Mouse (Mus musculus) neural tube, embryonic 13.5 days (tissue): ENCODE measurements around the gene Gpr4. TPM values are rescaled to one million over a fixed set of nuclear protein-coding genes. Genes with fewer than 3 reads are reported as not detected.

Source experiments
- ATAC-seq: fragments of 200-750 bp; cut with Nextera tagmentation; 2 replicates; pipeline ENCODE4 v1.8.0; 2017; ENCODE audit warnings: low read depth, mild to moderate bottlenecking, moderate TSS enrichment, moderate library complexity
- H3K27ac ChIP-seq: fragments of 300-500 bp; sonication (generic); replicated peaks from 2 replicates; pipeline ENCODE4 v1.5.1; 2015; ENCODE audit warnings: moderate library complexity, mild to moderate bottlenecking, inconsistent platforms
- H3K27me3 ChIP-seq: fragments of 300-500 bp; sonication (generic); 2 replicates; pipeline ENCODE4 v1.6.1; 2015; ENCODE audit warnings: mild to moderate bottlenecking, inconsistent platforms
- H3K36me3 ChIP-seq: fragments of 300-500 bp; sonication (generic); 2 replicates; pipeline ENCODE4 v1.6.1; 2015; ENCODE audit warnings: mild to moderate bottlenecking, inconsistent platforms
- H3K4me1 ChIP-seq: fragments of 300-500 bp; sonication (generic); replicated peaks from 2 replicates; pipeline ENCODE4 v1.6.1; 2015; ENCODE audit warnings: inconsistent platforms
- H3K4me2 ChIP-seq: fragments of 300-500 bp; sonication (generic); 2 replicates; pipeline ENCODE4 v1.6.1; 2015; ENCODE audit warnings: inconsistent platforms, mild to moderate bottlenecking, moderate library complexity
- H3K4me3 ChIP-seq: fragments of 300-500 bp; sonication (generic); 2 replicates; pipeline ENCODE4 v1.5.1; 2015; ENCODE audit warnings: mild to moderate bottlenecking, inconsistent platforms
- H3K9ac ChIP-seq: fragments of 300-500 bp; sonication (generic); 2 replicates; pipeline ENCODE4 v1.6.1; 2015; ENCODE audit warnings: moderate library complexity, mild to moderate bottlenecking, inconsistent platforms
- H3K9me3 ChIP-seq: fragments of 300-500 bp; sonication (generic); 2 replicates; pipeline ENCODE4 v1.6.1; 2016; ENCODE audit warnings: inconsistent platforms
- WGBS: fragments of 180-500 bp; shearing (Covaris S2); methylation state at CpG from one replicate; pipeline ENCODE4 v1.1.7; 2015; 5-methylcytosine and 5-hydroxymethylcytosine counted together
- polyA plus RNA-seq: library from polyadenylated mRNA; unstranded; fragments of >200 nt; fragmentation: Nextera tagmentation; extraction: Ambion mirVana; gene quantifications from 2 replicates; pipeline ENCODE4 v1.2.1, GENCODE M21; 2015

Gene Gpr4
- 2.0 and 2.6 TPM in 2 replicates for polyA plus RNA-seq

- Histone ChIP-seq H3K9me3 (no peaks in the 10 kb centered on the region), H3K36me3 (no peaks in the 10 kb centered on the region), H3K27ac (no peak within 1 kb of the TSS), H3K9ac (peak within 1 kb of the TSS; percentile 69), H3K27me3 (peaks cover 34% of the 10 kb centered on the region), H3K4me3 (peak within 1 kb of the TSS; percentile 42), H3K4me2 (peak within 1 kb of the TSS; percentile 67), H3K4me1 (peaks cover 22% of the 10 kb centered on the region)
- ATAC-seq: peak; percentile 34; the same call in 1 of the 2 replicates
- WGBS: 2% methylated on average over 22 of the region's 30 CpGs
Observed at GRCm38 (mm10) chr7:19211996-19212755, at the start of gene Gpr4. TSS of gene Gpr4 (plus strand) at chr7:19212538.

DNA sequence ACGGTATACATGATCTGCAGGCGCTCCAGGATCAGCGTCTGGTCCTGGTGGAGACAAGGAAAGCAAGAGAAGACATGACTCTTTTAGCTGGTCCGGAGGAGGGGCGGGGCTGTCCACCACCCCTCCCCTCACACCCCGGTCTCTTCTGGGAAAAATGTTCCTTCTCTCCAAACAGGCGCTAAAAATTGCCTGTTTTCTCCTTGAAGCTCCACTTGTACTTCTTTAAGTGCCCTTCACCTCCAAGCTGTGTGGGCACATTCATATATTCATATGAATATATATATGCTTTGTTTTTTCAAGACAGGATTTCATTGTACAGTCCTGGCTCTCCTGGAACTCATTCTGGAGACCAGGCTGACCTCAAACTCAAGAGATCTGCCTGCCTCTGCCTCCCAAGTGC lies 49.4 kb upstream of the Gpr4 start:
- no peak for ATAC-seq
- Histone ChIP-seq H3K9ac (no peak overlapping the region), H3K27me3 (peaks cover 66% of the 10 kb centered on the region), H3K4me3 (no peak overlapping the region), H3K36me3 (no peaks in the 10 kb centered on the region), H3K27ac (no peak overlapping the region), H3K4me2 (no peak overlapping the region), H3K4me1 (peaks cover 34% of the 10 kb centered on the region), H3K9me3 (no peaks in the 10 kb centered on the region)
- 80% methylated on average over 7 of the region's 7 CpGs for WGBS

GRCm38 (mm10) chr7:19163752-19164151 lies 48.6 kb upstream of the Gpr4 start:
- H3K4me1 ChIP-seq: peaks cover 33% of the 10 kb centered on the region
- no peak overlapping the region for H3K27ac ChIP-seq
- no peaks in the 10 kb centered on the region for H3K9me3 ChIP-seq
- no peak for ATAC-seq
- no peak overlapping the region for H3K4me2 ChIP-seq
- WGBS: 27% methylated on average over 12 of the region's 12 CpGs
- no peak overlapping the region for H3K9ac ChIP-seq
- H3K27me3 ChIP-seq: peaks cover 65% of the 10 kb centered on the region
- no peaks in the 10 kb centered on the region for H3K36me3 ChIP-seq
- no peak overlapping the region for H3K4me3 ChIP-seq

- H3K4me3 ChIP-seq: no peak overlapping the region
Observed at GRCm38 (mm10) chr7:19164189-19164588, 48.1 kb upstream of the Gpr4 start.

DNA sequence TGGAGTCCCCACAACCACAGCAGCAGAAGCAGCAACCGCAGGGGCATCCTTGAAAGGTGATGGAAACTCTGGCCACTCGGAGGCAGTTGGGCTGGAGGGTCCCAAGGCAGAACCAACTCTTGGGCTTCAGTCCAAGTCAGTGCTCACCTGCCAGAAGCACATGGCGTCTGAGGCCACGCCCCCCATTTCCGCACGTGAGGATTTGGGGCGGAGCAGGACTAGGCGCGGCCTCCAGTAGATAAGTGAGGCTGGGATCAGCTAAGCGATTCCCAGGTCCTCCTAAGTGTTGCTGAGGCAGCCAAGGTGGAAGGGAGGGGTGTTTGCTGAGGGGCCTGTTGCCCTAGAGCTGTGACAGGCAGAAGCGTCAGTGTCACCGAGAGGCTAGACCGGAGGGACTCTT lies 47.4 kb upstream of the Gpr4 start:
- Histone ChIP-seq H3K27ac (no peak overlapping the region), H3K4me2 (peak overlapping the region; percentile 32), H3K4me1 (peaks cover 28% of the 10 kb centered on the region), H3K9ac (no peak overlapping the region), H3K36me3 (no peaks in the 10 kb centered on the region), H3K9me3 (no peaks in the 10 kb centered on the region), H3K4me3 (no peak overlapping the region; the same call in 1 of the 2 replicates), H3K27me3 (peaks cover 53% of the 10 kb centered on the region)
- no peak for ATAC-seq
- WGBS: 3% methylated on average over 13 of the region's 13 CpGs

More at GRCm38 (mm10) chr7:19164189-19164588, 48.1 kb upstream of the Gpr4 start:
- H3K27ac ChIP-seq: no peak overlapping the region
- H3K4me2 ChIP-seq: no peak overlapping the region
- peaks cover 61% of the 10 kb centered on the region for H3K27me3 ChIP-seq
- no peaks in the 10 kb centered on the region for H3K9me3 ChIP-seq
- H3K36me3 ChIP-seq: no peaks in the 10 kb centered on the region
- WGBS: 0% methylated on average over 6 of the region's 6 CpGs
- H3K9ac ChIP-seq: 0 out of 2 replicates have a peak overlapping the region, but pooled peaks have one; percentile 22
- no peak for ATAC-seq
- peaks cover 33% of the 10 kb centered on the region for H3K4me1 ChIP-seq

- peak within 1 kb of the TSS; percentile 49 for H3K9ac ChIP-seq
- no peaks in the 10 kb centered on the region for H3K36me3 ChIP-seq
- peak within 1 kb of the TSS; percentile 36 for H3K4me2 ChIP-seq
- no peaks in the 10 kb centered on the region for H3K9me3 ChIP-seq
- H3K27ac ChIP-seq: no peak within 1 kb of the TSS
- peak within 1 kb of the TSS; percentile 6; the same call in 1 of the 2 replicates for H3K4me3 ChIP-seq
- H3K4me1 ChIP-seq: peaks cover 27% of the 10 kb centered on the region
- H3K27me3 ChIP-seq: peaks cover 48% of the 10 kb centered on the region
- peak; percentile 23; the same call in 1 of the 2 replicates for ATAC-seq
- 11% methylated on average over 14 of the region's 14 CpGs for WGBS
Observed at GRCm38 (mm10) chr7:19165656-19166423, 46.5 kb upstream of the Gpr4 start, which contains the start of gene Gipr. TSS of gene Gipr (minus strand) at chr7:19166127.

- Histone ChIP-seq H3K9ac (no peak overlapping the region), H3K36me3 (no peaks in the 10 kb centered on the region), H3K27me3 (peaks cover 43% of the 10 kb centered on the region), H3K4me3 (no peak overlapping the region), H3K4me1 (peaks cover 32% of the 10 kb centered on the region), H3K9me3 (no peaks in the 10 kb centered on the region), H3K4me2 (no peak overlapping the region), H3K27ac (no peak overlapping the region)
- ATAC-seq: no peak
- 85% methylated on average over 3 of the region's 3 CpGs for WGBS
Observed at GRCm38 (mm10) chr7:19166990-19167389, 45.3 kb upstream of the Gpr4 start.

DNA sequence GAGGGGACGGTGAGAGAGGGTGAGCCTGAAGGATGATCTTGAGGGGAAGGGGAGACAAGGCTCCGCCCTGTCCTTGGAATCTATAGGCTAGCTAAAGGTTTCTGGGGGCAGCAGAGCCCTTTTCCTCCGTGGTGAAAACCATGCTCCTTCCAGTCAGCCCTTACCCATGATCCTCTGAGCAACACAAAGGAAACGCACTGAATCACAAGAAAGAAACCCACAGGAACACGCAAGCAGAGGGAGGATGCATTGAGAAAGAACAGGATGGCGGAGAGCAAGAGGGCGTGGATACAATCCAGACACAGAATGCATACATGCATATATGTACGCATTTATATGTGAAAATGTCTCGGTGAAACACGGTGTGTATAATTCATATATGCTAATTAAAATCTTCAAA lies 42.8 kb upstream of the Gpr4 start:
- WGBS: 59% methylated on average over 10 of the region's 10 CpGs
- Histone ChIP-seq H3K4me3 (no peak overlapping the region), H3K4me1 (peaks cover 43% of the 10 kb centered on the region), H3K36me3 (no peaks in the 10 kb centered on the region), H3K4me2 (no peak overlapping the region), H3K9me3 (no peaks in the 10 kb centered on the region), H3K27ac (no peak overlapping the region), H3K9ac (no peak overlapping the region), H3K27me3 (peaks cover 27% of the 10 kb centered on the region)
- ATAC-seq: no peak

- Histone ChIP-seq H3K27me3 (peaks cover 24% of the 10 kb centered on the region), H3K4me3 (no peak overlapping the region), H3K4me2 (no peak overlapping the region), H3K36me3 (no peaks in the 10 kb centered on the region), H3K9me3 (no peaks in the 10 kb centered on the region), H3K9ac (no peak overlapping the region), H3K27ac (peak overlapping the region; percentile 23; the same call in 1 of the 2 replicates), H3K4me1 (peaks cover 37% of the 10 kb centered on the region)
- ATAC-seq: no peak
- WGBS: 60% methylated on average over 8 of the region's 8 CpGs
Observed at GRCm38 (mm10) chr7:19170142-19170541, 42.2 kb upstream of the Gpr4 start.

DNA sequence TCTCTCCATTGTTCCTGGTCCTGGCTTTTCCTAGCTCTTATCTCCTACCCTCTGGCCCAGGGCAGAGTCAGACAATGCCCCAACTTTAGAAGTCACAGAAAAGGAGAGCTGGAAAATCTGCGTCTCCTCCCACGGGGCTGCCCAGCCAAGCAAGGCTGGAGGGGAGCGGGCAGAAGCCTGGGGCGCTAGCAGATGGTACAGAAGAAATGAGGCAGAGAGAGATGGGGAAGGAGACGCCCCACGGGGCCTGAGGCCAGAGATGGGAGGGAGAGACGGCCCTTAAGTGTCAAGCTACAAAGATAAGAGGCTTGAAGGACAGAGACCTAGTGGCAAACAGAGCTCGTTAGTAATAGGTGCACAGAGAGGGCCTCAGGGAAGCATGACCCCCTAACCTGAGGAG lies 40.5 kb upstream of the Gpr4 start:
- WGBS: 45% methylated on average over 8 of the region's 8 CpGs
- no peak overlapping the region for H3K4me3 ChIP-seq
- H3K27me3 ChIP-seq: peaks cover 20% of the 10 kb centered on the region
- H3K27ac ChIP-seq: peak overlapping the region; percentile 46
- H3K9me3 ChIP-seq: no peaks in the 10 kb centered on the region
- ATAC-seq: no peak
- peak overlapping the region; percentile 4; the same call in 1 of the 2 replicates for H3K9ac ChIP-seq
- peaks cover 29% of the 10 kb centered on the region for H3K4me1 ChIP-seq
- H3K36me3 ChIP-seq: no peaks in the 10 kb centered on the region
- no peak overlapping the region for H3K4me2 ChIP-seq

GRCm38 (mm10) chr7:19172874-19173273 lies 39.5 kb upstream of the Gpr4 start:
- H3K4me3 ChIP-seq: peak overlapping the region; percentile 30
- no peak for ATAC-seq
- H3K36me3 ChIP-seq: no peaks in the 10 kb centered on the region
- peak overlapping the region; percentile 28; the same call in 1 of the 2 replicates for H3K9ac ChIP-seq
- H3K4me1 ChIP-seq: peaks cover 39% of the 10 kb centered on the region
- WGBS: 3% methylated on average over 17 of the region's 17 CpGs
- H3K4me2 ChIP-seq: peak overlapping the region; percentile 52
- peak overlapping the region; percentile 46; the same call in 1 of the 2 replicates for H3K27ac ChIP-seq
- H3K9me3 ChIP-seq: no peaks in the 10 kb centered on the region
- peaks cover 30% of the 10 kb centered on the region for H3K27me3 ChIP-seq
